Mouse (Mus musculus): Measurements from ENCODE around the gene Tm6sf2.
A peak's percentile ranks its signal among the peaks of the same experiment; 100 is the strongest.
"Not testable (repeated sequence)": the region's sequence is repeated elsewhere in the genome, so short reads cannot be mapped to it uniquely, and the experiment has no call there.

GRCm38 (mm10) chr8:70050434-70050833 lies 22.3 kb upstream of the Tm6sf2 start:
- TF ChIP-seq CTCF (IDR thresholded peaks at IDR 0.05 in 2 of 3, conservative IDR thresholded peaks at IDR 0.05 in 1 of 3; ENCODE audit: control insufficient read depth in 1 of 3, insufficient read depth in 1 of 3, low read depth in 2 of 3, low read length in 3 of 3, poor library complexity in 1 of 3, severe bottlenecking in 1 of 3) (peak in 1 of 3 experiments; percentile 34; a peak in 2 of 6 replicates), ZNF384 (IDR thresholded peaks at IDR 0.05; ENCODE audit: low read depth, low read length) (peak; percentile 82)
- TF ChIP-seq USF2 (IDR thresholded peaks at IDR 0.05; ENCODE audit: borderline replicate concordance in 1 of 2, insufficient read depth in 1 of 2, low read depth in 1 of 2, low read length in 2 of 2); POLR2A (IDR thresholded peaks at IDR 0.05; ENCODE audit: control insufficient read depth in 1 of 2, insufficient read depth in 1 of 2, low read depth in 1 of 2, low read length in 2 of 2, poor library complexity in 1 of 2); ZMIZ1 (IDR thresholded peaks at IDR 0.05; ENCODE audit: low read depth, low read length); ELF1 (IDR thresholded peaks at IDR 0.05; ENCODE audit: low read depth, low read length); KAT2A (conservative IDR thresholded peaks at IDR 0.05; ENCODE audit: low read depth, low read length); ZC3H11A (IDR thresholded peaks at IDR 0.05; ENCODE audit: low read depth, low read length); CHD1 (IDR thresholded peaks at IDR 0.05; ENCODE audit: low read depth, low read length); ZKSCAN1 (IDR thresholded peaks at IDR 0.05; ENCODE audit: low read depth, low read length); MAX (IDR thresholded peaks at IDR 0.05; ENCODE audit: low read length); MXI1 (IDR thresholded peaks at IDR 0.05; ENCODE audit: low read depth, low read length); EP300 (IDR thresholded peaks at IDR 0.05; ENCODE audit: low read depth in 1 of 2, low read length in 2 of 2); ETS1 (IDR thresholded peaks at IDR 0.05; ENCODE audit: low read depth, low read length): not testable (repeated sequence)
